Mouse (Mus musculus) C2C12 (cell line): ENCODE measurements at regions not wholly inside any gene's neighbourhood (a gene's known extent, or its start where the extent isn't known, plus 50 kb on each side); places are given as distances from the start of the nearest gene placed in this dataset.
"Not testable (repeated sequence)": the region's sequence is repeated elsewhere in the genome, so short reads cannot be mapped to it uniquely, and the experiment has no call there.

Experiments used
- H3K27me3 ChIP-seq: one replicate; pipeline ENCODE4 v1.6.1; 2011; ENCODE audit not compliant: control insufficient read depth, insufficient read depth, insufficient read length
- H3K36me3 ChIP-seq: one replicate; pipeline ENCODE4 v1.6.1; 2011; ENCODE audit not compliant: control insufficient read depth, insufficient read depth
- H3K4me3 ChIP-seq: one replicate; pipeline ENCODE4 v1.5.1; 2011; ENCODE audit warnings: mild to moderate bottlenecking, control low read depth; ENCODE audit not compliant: poor library complexity, insufficient read depth, severe bottlenecking
- H3K79me2 ChIP-seq: one replicate; pipeline ENCODE4 v1.6.1; 2011; ENCODE audit not compliant: control insufficient read depth, insufficient read depth
- H3K79me3 ChIP-seq: one replicate; pipeline ENCODE4 v1.6.1; 2011; ENCODE audit warnings: low read depth, control low read depth
- H3ac ChIP-seq: one replicate; pipeline ENCODE3; 2011; ENCODE audit warnings: low read depth; ENCODE audit not compliant: control insufficient read depth, insufficient read length
- CEBPB ChIP-seq: IDR thresholded peaks from one replicate; pipeline ENCODE4 v1.6.1; 2011; ENCODE audit warnings: low read depth, mild to moderate bottlenecking, control low read depth, moderate library complexity
- CTCF ChIP-seq: IDR thresholded peaks from one replicate; pipeline ENCODE4 v1.5.1; 2011; ENCODE audit not compliant: control insufficient read depth, insufficient read depth, insufficient read length
- FOSL1 ChIP-seq: IDR thresholded peaks from one replicate; pipeline ENCODE4 v1.8.0; 2011; ENCODE audit warnings: mild to moderate bottlenecking, low read length; ENCODE audit not compliant: poor library complexity, insufficient read depth, severe bottlenecking
- MAX ChIP-seq: IDR thresholded peaks from one replicate; pipeline ENCODE4 v1.6.1; 2011; ENCODE audit warnings: mild to moderate bottlenecking, control low read depth
- MYOD1 ChIP-seq: IDR thresholded peaks from one replicate; pipeline ENCODE4 v1.6.1; 2011; ENCODE audit warnings: low read depth; ENCODE audit not compliant: control insufficient read depth, insufficient read length
- MYOG ChIP-seq: IDR thresholded peaks from one replicate; pipeline ENCODE4 v1.6.1; 2011; ENCODE audit not compliant: control insufficient read depth, insufficient read length; ENCODE audit errors: extremely low read depth
- USF1 ChIP-seq: IDR thresholded peaks from one replicate; pipeline ENCODE4 v1.6.1; 2011; ENCODE audit warnings: low read depth, mild to moderate bottlenecking, control low read depth, moderate library complexity

- Histone ChIP-seq H3K4me3 (no peak overlapping the region), H3K79me2 (no peaks in the 10 kb centered on the region), H3ac (no peak overlapping the region), H3K79me3 (no peaks in the 10 kb centered on the region), H3K27me3 (no peaks in the 10 kb centered on the region), H3K36me3 (no peaks in the 10 kb centered on the region)
- TF ChIP-seq MAX (no peak), CTCF (no peak), USF1 (no peak), CEBPB (no peak), FOSL1 (no peak), MYOD1 (no peak), MYOG (no peak)
Measured at GRCm38 (mm10) chr2:162867516-162868029, 63.8 kb upstream of the Srsf6 start.

- Histone ChIP-seq H3ac (no peak overlapping the region), H3K79me3 (no peaks in the 10 kb centered on the region), H3K36me3 (no peaks in the 10 kb centered on the region), H3K27me3 (no peaks in the 10 kb centered on the region), H3K4me3 (no peak overlapping the region), H3K79me2 (no peaks in the 10 kb centered on the region)
- TF ChIP-seq MYOD1: no peak
- TF ChIP-seq CEBPB: no peak
Measured at GRCm38 (mm10) chr2:162866613-162867314, 64.6 kb upstream of the Srsf6 start.

GRCm38 (mm10) chr2:162864571-162864970, 66.8 kb upstream of the Srsf6 start:
- no peak for TF ChIP-seq CTCF
- TF ChIP-seq CEBPB: no peak
- no peak for TF ChIP-seq FOSL1
- no peak for TF ChIP-seq MAX
- no peak for TF ChIP-seq MYOG
- TF ChIP-seq USF1: no peak
- TF ChIP-seq MYOD1: no peak
- H3K79me2 ChIP-seq: no peaks in the 10 kb centered on the region
- H3ac ChIP-seq: no peak overlapping the region
- H3K27me3 ChIP-seq: no peaks in the 10 kb centered on the region
- no peaks in the 10 kb centered on the region for H3K79me3 ChIP-seq
- H3K36me3 ChIP-seq: no peaks in the 10 kb centered on the region
- H3K4me3 ChIP-seq: no peak overlapping the region

- no peaks in the 10 kb centered on the region for H3K79me2 ChIP-seq
- H3ac ChIP-seq: no peak overlapping the region
- TF ChIP-seq CTCF (no peak), USF1 (no peak), CEBPB (no peak), MAX (no peak), FOSL1 (no peak)
- no peaks in the 10 kb centered on the region for H3K79me3 ChIP-seq
- peaks cover 3% of the 10 kb centered on the region for H3K27me3 ChIP-seq
- H3K36me3 ChIP-seq: no peaks in the 10 kb centered on the region
- no peak overlapping the region for H3K4me3 ChIP-seq
Measured at GRCm38 (mm10) chr2:162854606-162855005, 76.7 kb upstream of the Srsf6 start.

DNA sequence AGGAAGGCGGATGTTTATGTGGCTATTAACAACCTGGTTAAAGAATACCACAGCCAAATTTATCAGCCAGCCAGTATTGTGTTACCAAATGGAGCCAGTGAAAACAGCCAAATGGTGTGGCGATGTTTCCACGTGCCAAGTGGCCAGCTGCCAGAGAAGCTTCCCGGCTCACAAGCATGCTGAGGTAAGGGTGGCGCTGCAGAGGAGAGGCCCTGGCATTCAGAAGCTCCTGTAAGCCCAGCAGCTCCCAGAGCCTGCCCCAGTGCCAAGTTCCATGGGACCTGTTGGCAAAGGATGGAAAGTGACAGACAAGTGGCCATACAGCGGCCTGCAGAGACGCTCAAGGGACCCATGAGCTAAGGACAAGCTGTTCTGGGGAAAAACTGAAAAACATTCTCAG, 77.8 kb upstream of the Srsf6 start:
- Histone ChIP-seq H3K79me2 (no peaks in the 10 kb centered on the region), H3ac (no peak overlapping the region), H3K4me3 (no peak overlapping the region), H3K36me3 (no peaks in the 10 kb centered on the region), H3K27me3 (no peaks in the 10 kb centered on the region), H3K79me3 (no peaks in the 10 kb centered on the region)
- TF ChIP-seq FOSL1: no peak
- no peak for TF ChIP-seq MYOD1
- no peak for TF ChIP-seq CEBPB
- no peak for TF ChIP-seq MYOG
- no peak for TF ChIP-seq USF1
- no peak for TF ChIP-seq CTCF
- no peak for TF ChIP-seq MAX

DNA sequence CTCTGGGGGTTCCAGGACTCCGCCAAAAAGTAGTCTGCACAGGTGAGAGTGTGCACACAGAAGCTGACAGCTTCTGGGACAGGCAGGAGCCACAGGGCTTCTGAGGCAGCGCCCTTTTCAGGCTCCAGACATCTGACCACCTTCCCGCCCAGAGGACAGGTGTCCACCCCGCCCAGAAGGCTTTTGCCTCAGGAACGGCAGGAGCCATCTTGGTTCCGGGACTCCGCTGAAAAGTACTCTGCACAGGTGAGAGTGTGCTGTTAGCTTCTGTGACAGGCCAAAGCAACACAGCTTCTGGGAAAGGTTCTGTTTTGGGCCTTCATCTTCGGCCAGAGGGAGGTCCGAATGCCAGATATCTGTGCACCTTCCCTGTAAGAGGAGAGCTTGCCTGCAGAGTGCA, 89.6 kb upstream of the Srsf6 start:
- H3K36me3 ChIP-seq, H3ac ChIP-seq, H3K27me3 ChIP-seq, H3K79me2 ChIP-seq, H3K79me3 ChIP-seq, H3K4me3 ChIP-seq: not testable (repeated sequence)
